Mouse (Mus musculus) heart, embryonic 11.5 days (tissue): Measurements from ENCODE around the gene Olfr1416. TPM values are rescaled to one million over a fixed set of nuclear protein-coding genes. Genes with fewer than 3 reads are reported as not detected.

Experiments used
- microRNA-seq: library from miRNA; unstranded; fragments of <30 nt; microRNA quantifications from one replicate; pipeline ENCODE4, GENCODE M21; 2016; ENCODE audit warnings: borderline number of aligned reads
- polyA plus RNA-seq: library from polyadenylated mRNA; unstranded; fragments of >200 nt; fragmentation: Nextera tagmentation; extraction: Ambion mirVana; gene quantifications from 2 replicates; pipeline ENCODE4 v1.2.1, GENCODE M21; 2014

Olfr1416 gene
- polyA plus RNA-seq, 1 experiment from 2014 or later = not detected

Small RNA genes lying within 50 kb of the gene (microRNA-seq; reads per million reads assigned to microRNA genes)
- gene Mir6900 = 5.4 reads per million, percentile 40 among the genes with 10 or more reads in this experiment

Other genes with a start within 250 kb of the Olfr1416 start
- gene Ndufa10, start 11.3 kb downstream of the Olfr1416 start, polyA plus RNA-seq = 462 and 465 TPM in 2 replicates
- gene Olfr1415, start 11.0 kb upstream of the Olfr1416 start, polyA plus RNA-seq = not detected in 2 replicates
- not detected in 2 replicates for gene Olfr1414, start 33.5 kb upstream of the Olfr1416 start, polyA plus RNA-seq
- not detected in 2 replicates for gene Olfr1413, start 86.2 kb upstream of the Olfr1416 start, polyA plus RNA-seq
- gene Olfr1412, start 100.7 kb upstream of the Olfr1416 start, polyA plus RNA-seq = not detected in 2 replicates
- gene Olfr1411, start 109.3 kb upstream of the Olfr1416 start, polyA plus RNA-seq = not detected in 2 replicates
- gene Olfr1410, start 120.7 kb upstream of the Olfr1416 start, polyA plus RNA-seq = not detected in 2 replicates
- not detected in 2 replicates for gene Olfr12, start 132.7 kb upstream of the Olfr1416 start, polyA plus RNA-seq
- gene Cops9, start 156.9 kb upstream of the Olfr1416 start, polyA plus RNA-seq = 382 and 405 TPM in 2 replicates
- not detected in 2 replicates for gene Otos, start 163.7 kb upstream of the Olfr1416 start, polyA plus RNA-seq